Mouse (Mus musculus) small intestine, adult 2 months (tissue): Measurements from ENCODE around the gene Coro7. TPM values are rescaled to one million over a fixed set of nuclear protein-coding genes. Genes with fewer than 3 reads are reported as not detected.

ENCODE experiments used
- H3K27ac ChIP-seq: fragments of 200-500 bp; 2 replicates; pipeline ENCODE4 v1.5.1; 2012; ENCODE audit warnings: low read depth, low read length, control low read depth, inconsistent platforms; ENCODE audit not compliant: insufficient read depth
- H3K27me3 ChIP-seq: fragments of 200-500 bp; 2 replicates; pipeline ENCODE4 v1.6.1; 2012; ENCODE audit warnings: mild to moderate bottlenecking, moderate library complexity, low read length, inconsistent platforms; ENCODE audit not compliant: control insufficient read depth, insufficient read depth
- H3K36me3 ChIP-seq: fragments of 200-500 bp; 2 replicates; pipeline ENCODE4 v1.6.1; 2012; ENCODE audit warnings: mild to moderate bottlenecking, low read length, control low read depth, inconsistent platforms; ENCODE audit not compliant: control insufficient read depth, insufficient read depth
- H3K4me1 ChIP-seq: fragments of 200-500 bp; 2 replicates; pipeline ENCODE4 v1.6.1; 2012; ENCODE audit warnings: low read length, inconsistent platforms, mixed read lengths; ENCODE audit not compliant: control insufficient read depth, insufficient read depth, insufficient read length
- H3K4me3 ChIP-seq: fragments of 200-500 bp; 2 replicates; pipeline ENCODE4 v1.5.1; 2012; ENCODE audit warnings: low read depth, mild to moderate bottlenecking, control low read depth, inconsistent platforms, low read length, moderate library complexity
- CTCF ChIP-seq: fragments of 200-500 bp; IDR thresholded peaks from 2 replicates; pipeline ENCODE4 v1.5.1; 2012; ENCODE audit warnings: low read depth, mild to moderate bottlenecking, control low read depth, inconsistent platforms, low read length, moderate library complexity, mixed read lengths; ENCODE audit not compliant: insufficient replicate concordance, insufficient read length; ENCODE audit errors: extremely low read depth
- POLR2A ChIP-seq: fragments of 200-500 bp; IDR thresholded peaks from 2 replicates; pipeline ENCODE4 v1.6.1; 2012; ENCODE audit warnings: low read depth, mild to moderate bottlenecking, control low read depth, inconsistent platforms, low read length, moderate library complexity
- WGBS: fragments of 180-500 bp; shearing (Covaris S2); methylation state at CpG from one replicate; pipeline ENCODE4 v1.1.7; 2018; 5-methylcytosine and 5-hydroxymethylcytosine counted together
- polyA plus RNA-seq: library from polyadenylated mRNA; depleted of rRNA; stranded (reverse); fragments of >200 nt; gene quantifications from 2 replicates; pipeline ENCODE4 v1.2.3, GENCODE M21; 2012

Coro7 gene
- polyA plus RNA-seq, 1 experiment = 86.6 TPM

DNA sequence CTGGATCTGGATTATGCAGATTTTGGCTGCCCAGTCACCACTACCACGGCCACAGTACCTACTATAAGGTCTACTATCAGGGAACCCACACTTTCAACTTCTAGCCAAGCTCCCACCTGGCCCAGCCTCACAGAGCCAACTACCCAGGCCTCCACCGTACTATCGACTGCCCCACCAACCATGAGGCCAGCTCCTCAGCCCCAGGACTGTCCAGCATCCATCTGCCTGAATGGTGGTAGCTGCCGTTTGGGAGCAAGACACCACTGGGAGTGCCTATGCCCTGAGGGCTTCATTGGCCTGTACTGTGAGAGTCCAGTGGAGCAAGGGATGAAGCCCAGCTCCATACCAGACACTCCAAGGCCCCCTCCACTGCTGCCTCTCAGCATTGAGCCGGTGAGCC, 30.4 kb downstream of the Coro7 start:
- 92% methylated on average over 5 of the region's 5 CpGs for WGBS
- no peak overlapping the region for H3K27ac ChIP-seq
- no peak overlapping the region for H3K4me3 ChIP-seq
- H3K4me1 ChIP-seq = no peaks in the 10 kb centered on the region
- TF ChIP-seq POLR2A = no peak
- no peak for TF ChIP-seq CTCF
- H3K36me3 ChIP-seq = peaks cover 44% of the 10 kb centered on the region
- H3K27me3 ChIP-seq = no peaks in the 10 kb centered on the region

DNA sequence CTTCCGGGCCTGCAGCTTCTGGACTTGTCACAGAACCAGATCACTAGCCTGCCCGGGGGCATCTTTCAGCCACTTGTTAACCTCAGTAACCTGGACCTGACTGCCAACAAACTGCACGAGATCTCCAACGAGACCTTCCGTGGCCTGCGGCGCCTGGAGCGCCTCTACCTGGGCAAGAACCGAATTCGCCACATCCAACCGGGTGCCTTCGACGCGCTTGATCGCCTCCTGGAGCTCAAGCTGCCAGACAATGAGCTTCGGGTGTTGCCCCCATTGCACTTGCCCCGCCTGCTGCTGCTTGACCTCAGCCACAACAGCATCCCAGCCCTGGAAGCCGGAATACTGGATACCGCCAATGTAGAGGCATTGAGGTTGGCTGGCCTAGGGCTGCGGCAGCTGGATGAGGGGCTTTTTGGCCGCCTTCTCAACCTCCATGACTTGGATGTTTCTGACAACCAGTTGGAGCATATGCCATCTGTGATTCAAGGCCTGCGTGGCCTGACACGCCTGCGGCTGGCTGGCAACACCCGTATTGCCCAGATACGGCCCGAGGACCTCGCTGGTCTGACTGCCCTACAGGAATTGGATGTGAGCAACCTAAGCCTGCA, 31.1 kb downstream of the Coro7 start:
- Histone ChIP-seq H3K27ac (no peak overlapping the region), H3K4me1 (no peaks in the 10 kb centered on the region), H3K27me3 (no peaks in the 10 kb centered on the region), H3K4me3 (no peak overlapping the region), H3K36me3 (peaks cover 41% of the 10 kb centered on the region)
- 93% methylated on average over 28 of the region's 28 CpGs for WGBS
- TF ChIP-seq POLR2A = no peak
- no peak for TF ChIP-seq CTCF

DNA sequence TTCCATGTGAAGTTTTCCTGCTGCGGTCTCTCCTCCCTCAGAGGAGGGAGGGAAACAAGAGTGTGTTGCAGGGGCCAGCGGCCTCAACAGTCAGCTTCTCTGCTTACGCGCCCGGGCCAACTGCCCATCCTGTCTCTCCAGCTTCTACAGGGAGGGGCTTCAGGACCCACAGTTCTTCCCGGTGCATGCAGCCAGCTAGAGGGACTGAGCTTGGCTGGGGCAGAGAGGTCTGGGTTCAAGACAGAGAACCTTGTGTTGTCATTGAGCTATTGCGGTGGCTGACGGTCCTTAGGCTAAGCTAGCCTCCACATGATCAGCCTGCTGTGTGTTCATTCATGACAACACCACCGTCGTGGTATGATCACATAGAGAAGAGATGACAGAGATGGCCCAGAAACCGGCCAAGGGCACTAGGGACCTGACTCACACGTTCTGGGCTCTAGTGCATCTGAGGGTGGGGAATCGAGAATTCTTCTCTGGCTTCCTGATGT, 31.9 kb downstream of the Coro7 start:
- Histone ChIP-seq H3K36me3 (peaks cover 38% of the 10 kb centered on the region), H3K27me3 (no peaks in the 10 kb centered on the region), H3K4me1 (peaks cover 4% of the 10 kb centered on the region), H3K27ac (peak overlapping the region; percentile 16; the same call in 1 of the 2 replicates), H3K4me3 (no peak overlapping the region)
- TF ChIP-seq CTCF (peak; percentile 5; the same call in 1 of the 2 replicates), POLR2A (no peak)
- 76% methylated on average over 13 of the region's 13 CpGs for WGBS

DNA sequence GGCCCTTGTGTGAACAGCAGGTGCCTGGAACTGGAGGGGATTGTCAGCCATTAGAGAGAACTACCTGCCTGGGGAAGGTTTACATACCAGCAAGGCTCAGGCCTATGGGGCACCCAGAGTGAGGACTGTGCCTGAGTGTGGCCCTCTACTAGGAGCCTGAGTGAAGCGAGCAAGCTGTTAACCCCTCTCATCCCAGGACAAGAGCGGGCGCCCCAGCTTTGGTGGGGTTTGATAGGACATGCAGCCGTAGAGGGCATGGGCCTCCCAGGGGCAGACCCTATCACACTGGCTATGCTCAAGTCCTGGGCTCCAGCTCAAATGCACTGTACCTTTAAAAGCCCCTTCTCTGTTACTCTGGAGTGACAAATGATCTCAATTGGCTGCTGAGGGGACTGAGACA, 32.7 kb downstream of the Coro7 start:
- Histone ChIP-seq H3K4me1 (peaks cover 6% of the 10 kb centered on the region), H3K27me3 (no peaks in the 10 kb centered on the region), H3K36me3 (peaks cover 33% of the 10 kb centered on the region), H3K4me3 (no peak overlapping the region), H3K27ac (no peak overlapping the region)
- WGBS = 94% methylated on average over 4 of the region's 4 CpGs
- TF ChIP-seq POLR2A (no peak), CTCF (no peak)

DNA sequence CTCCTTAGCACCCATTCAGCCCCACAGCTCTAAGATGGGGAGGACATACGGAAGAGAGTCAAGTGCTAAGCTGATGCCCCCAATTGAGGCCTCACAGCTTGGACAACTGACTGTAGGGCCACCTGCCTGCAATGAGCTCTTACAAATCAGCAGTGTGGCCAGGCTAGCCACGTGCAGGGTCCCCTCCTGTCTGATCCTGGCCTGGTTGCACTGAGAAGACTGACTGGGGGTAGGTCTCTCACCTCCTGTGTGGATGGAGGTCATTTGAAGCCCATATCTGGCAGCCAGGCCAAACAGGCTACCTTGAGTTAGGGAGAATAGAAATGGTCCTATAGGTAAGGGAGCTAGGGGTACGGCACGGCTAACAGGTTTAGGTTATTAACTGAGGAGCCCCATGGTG, 33.7 kb downstream of the Coro7 start:
- 87% methylated on average over 4 of the region's 4 CpGs for WGBS
- no peak overlapping the region for H3K27ac ChIP-seq

DNA sequence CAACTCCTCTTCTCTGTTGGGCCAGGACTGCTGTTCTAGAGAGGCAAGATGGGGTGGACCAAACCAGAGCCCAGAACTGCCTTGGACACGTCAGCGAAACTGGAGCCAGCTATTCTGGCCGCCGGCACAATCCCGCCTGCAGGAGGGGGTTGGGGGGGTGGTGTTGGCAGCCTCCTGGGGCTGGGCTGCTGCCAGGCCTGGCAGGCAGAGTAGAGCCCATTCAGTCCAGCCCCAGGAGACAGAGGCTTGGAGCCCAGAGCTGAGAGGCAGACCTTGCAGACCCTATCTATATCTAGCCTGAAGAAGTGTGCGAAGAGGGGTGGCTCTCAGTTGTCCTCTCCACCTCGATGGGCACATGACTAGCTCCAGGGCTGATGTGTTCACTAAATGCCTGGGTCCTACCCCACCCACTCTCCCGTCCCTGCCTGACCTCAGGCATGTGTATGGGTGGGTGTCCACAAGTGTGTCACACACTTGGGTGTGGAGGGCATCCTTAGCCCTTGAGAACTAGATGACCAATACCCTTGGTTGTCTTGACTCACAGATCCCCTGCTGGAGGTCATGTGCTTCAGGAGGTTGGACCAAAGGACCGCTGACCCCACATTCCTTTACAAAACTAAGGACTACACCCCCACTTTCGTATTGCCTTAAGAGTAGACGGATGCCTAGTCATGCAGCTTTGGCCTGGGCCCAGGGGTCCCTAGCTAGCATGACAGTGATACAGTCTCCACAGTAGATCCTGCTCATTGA, 35.7 kb downstream of the Coro7 start:
- Histone ChIP-seq H3K36me3 (peaks cover 11% of the 10 kb centered on the region), H3K4me3 (no peak overlapping the region), H3K27ac (peak overlapping the region; percentile 2; the same call in 1 of the 2 replicates), H3K27me3 (no peaks in the 10 kb centered on the region), H3K4me1 (peaks cover 16% of the 10 kb centered on the region)
- TF ChIP-seq CTCF = no peak
- TF ChIP-seq POLR2A = no peak
- 65% methylated on average over 11 of the region's 11 CpGs for WGBS

More for the DNA sequence above, 33.7 kb downstream of the Coro7 start:
- peaks cover 8% of the 10 kb centered on the region for H3K4me1 ChIP-seq
- peaks cover 28% of the 10 kb centered on the region for H3K36me3 ChIP-seq
- TF ChIP-seq POLR2A (no peak), CTCF (no peak)
- H3K4me3 ChIP-seq = no peak overlapping the region
- H3K27me3 ChIP-seq = no peaks in the 10 kb centered on the region

DNA sequence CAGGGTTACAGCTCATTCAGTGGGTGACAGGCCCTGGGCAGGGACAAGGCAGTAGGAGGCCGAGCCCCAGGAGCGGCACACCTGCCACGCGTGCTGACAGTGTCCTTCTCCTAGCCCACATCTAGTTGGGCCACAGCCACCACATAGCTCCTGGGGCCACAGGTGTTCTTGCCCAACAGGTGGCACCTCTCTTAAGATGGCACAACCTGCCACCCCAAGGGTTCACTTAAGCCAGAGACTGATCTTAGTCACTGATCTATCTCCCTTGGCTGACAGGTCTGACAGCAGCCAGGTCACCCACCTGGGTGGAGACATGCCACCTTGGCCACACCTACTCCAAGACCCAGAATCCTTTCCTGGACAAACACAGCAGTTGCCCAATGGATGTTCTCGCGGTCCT, 36.6 kb downstream of the Coro7 start:
- 77% methylated on average over 6 of the region's 6 CpGs for WGBS
- no peaks in the 10 kb centered on the region for H3K27me3 ChIP-seq
- H3K4me3 ChIP-seq = no peak overlapping the region
- TF ChIP-seq CTCF (no peak), POLR2A (no peak)
- H3K27ac ChIP-seq = peak overlapping the region; percentile 2; the same call in 1 of the 2 replicates
- H3K4me1 ChIP-seq = peaks cover 16% of the 10 kb centered on the region
- H3K36me3 ChIP-seq = peaks cover 11% of the 10 kb centered on the region
